Mouse (Mus musculus) heart, postnatal 25 days (tissue): ENCODE results near the gene Agmat. TPM values are rescaled to one million over a fixed set of nuclear protein-coding genes. Genes with fewer than 3 reads are reported as not detected.

Experiments
- DNase-seq: peaks from one replicate; pipeline ENCODE4 v3.0.0; 2022; ENCODE audit warnings: low spot score
- intact Hi-C: fragments of 180-260 bp; cut with DNase I; formaldehyde crosslinking; loops from one replicate; pipeline ENCODE4 v1.15.1; 2025
- total RNA-seq, 2 experiments: library from RNA; stranded (reverse); gene quantifications; 2 replicates each; pipeline ENCODE4 v1.2.3; 2021

Gene Agmat
- total RNA-seq, 2 experiments from 2014 or later: 0.36 to 0.56 TPM

GRCm38 (mm10) chr4:141731766-141732165 lies 14.7 kb upstream of the Agmat start:
- intact Hi-C loops: no loop called here

GRCm38 (mm10) chr4:141734446-141735205 lies 11.8 kb upstream of the Agmat start:
- DNase-seq: peak; percentile 87
- intact Hi-C loops: no loop called here

More at GRCm38 (mm10) chr4:141731766-141732165, 14.7 kb upstream of the Agmat start:
- DNase-seq: no peak

GRCm38 (mm10) chr4:141735206-141735560 lies 11.3 kb upstream of the Agmat start:
- intact Hi-C loops: no loop called here
- DNase-seq: no peak

- no peak for DNase-seq
- intact Hi-C loops: no loop called here
These were observed 9.6 kb upstream of the Agmat start for GRCm38 (mm10) chr4:141736856-141737255.

GRCm38 (mm10) chr4:141738015-141738414 lies 8.5 kb upstream of the Agmat start:
- intact Hi-C loops: no loop called here
- DNase-seq: no peak

- intact Hi-C loops: no loop called here
- no peak for DNase-seq
These were observed 4.6 kb upstream of the Agmat start for GRCm38 (mm10) chr4:141741856-141742255.

GRCm38 (mm10) chr4:141742381-141742780 lies 4.1 kb upstream of the Agmat start:
- no peak for DNase-seq
- intact Hi-C loops: no loop called here

- intact Hi-C loops: no loop called here
- no peak for DNase-seq
These were observed 3.1 kb downstream of the Agmat start for GRCm38 (mm10) chr4:141749557-141749956.

- intact Hi-C loops: no loop called here
These were observed 4.4 kb downstream of the Agmat start for GRCm38 (mm10) chr4:141750826-141751225.

GRCm38 (mm10) chr4:141751419-141752075 lies 5.1 kb downstream of the Agmat start:
- intact Hi-C loops: no loop called here

More at GRCm38 (mm10) chr4:141750826-141751225, 4.4 kb downstream of the Agmat start:
- DNase-seq: no peak

GRCm38 (mm10) chr4:141752076-141752421 lies 5.6 kb downstream of the Agmat start:
- intact Hi-C loops: no loop called here
- no peak for DNase-seq

More at GRCm38 (mm10) chr4:141751419-141752075, 5.1 kb downstream of the Agmat start:
- no peak for DNase-seq

GRCm38 (mm10) chr4:141755375-141755930 lies 9.0 kb downstream of the Agmat start:
- intact Hi-C loops: no loop called here
- DNase-seq: no peak

GRCm38 (mm10) chr4:141757124-141757523 lies 10.7 kb downstream of the Agmat start:
- intact Hi-C loops: no loop called here
- DNase-seq: no peak

- no peak for DNase-seq
These were observed 12.5 kb downstream of the Agmat start for GRCm38 (mm10) chr4:141758874-141759542.

GRCm38 (mm10) chr4:141760942-141761341 lies 14.5 kb downstream of the Agmat start:
- DNase-seq: no peak
- intact Hi-C loops: no loop called here

More at GRCm38 (mm10) chr4:141758874-141759542, 12.5 kb downstream of the Agmat start:
- intact Hi-C loops: no loop called here

GRCm38 (mm10) chr4:141762102-141762598 lies 15.7 kb downstream of the Agmat start:
- DNase-seq: no peak
- intact Hi-C loops: no loop called here

GRCm38 (mm10) chr4:141763476-141763875 lies 17.0 kb downstream of the Agmat start:
- no peak for DNase-seq
- intact Hi-C loops: no loop called here

- intact Hi-C loops: no loop called here
- no peak for DNase-seq
These were observed 18.5 kb downstream of the Agmat start for GRCm38 (mm10) chr4:141765008-141765407.

GRCm38 (mm10) chr4:141766316-141766667 lies 19.8 kb downstream of the Agmat start:
- intact Hi-C loops: no loop called here
- DNase-seq: no peak

GRCm38 (mm10) chr4:141766668-141767352 lies 20.3 kb downstream of the Agmat start:
- intact Hi-C loops: no loop called here
- DNase-seq: no peak
